Mouse (Mus musculus): ENCODE data around the gene Tmem235. TPM values are rescaled to one million over a fixed set of nuclear protein-coding genes. Genes with fewer than 3 reads are reported as not detected.
A peak's percentile ranks its signal among the peaks of the same experiment; 100 is the strongest.

The Tmem235 gene
- polyA plus RNA-seq, 1 experiment from 2014 or later, result 0.08 TPM

GRCm38 (mm10) chr11:117823411-117823810 lies 37.1 kb upstream of the Tmem235 start:
- H3K9me3 ChIP-seq (ENCODE audit: control insufficient read depth, low read length), result no peaks in the 10 kb centered on the region
- no peak overlapping the region for H3K9ac ChIP-seq (ENCODE audit: low read depth, low read length)
- 91% methylated on average over 6 of the region's 6 CpGs for WGBS
- H3K36me3 ChIP-seq (ENCODE audit: control insufficient read depth, insufficient read depth, low read length), result no peaks in the 10 kb centered on the region
- no peak overlapping the region for H3K27ac ChIP-seq (ENCODE audit: low read depth, low read length)
- peaks cover 33% of the 10 kb centered on the region for H3K4me1 ChIP-seq (ENCODE audit: control insufficient read depth, insufficient read depth, low read depth, low read length)
- no peak overlapping the region for H3K4me3 ChIP-seq (ENCODE audit: low read length)
- no peak for ATAC-seq
- H3K27me3 ChIP-seq (replicated peaks; ENCODE audit: control insufficient read depth, insufficient read depth, low read length), result no peaks in the 10 kb centered on the region
- no peak overlapping the region for H3K4me2 ChIP-seq (ENCODE audit: low read length)

GRCm38 (mm10) chr11:117824060-117824969 lies 36.2 kb upstream of the Tmem235 start:
- Histone ChIP-seq H3K4me1 (ENCODE audit: control insufficient read depth, insufficient read depth, low read depth, low read length) (peaks cover 35% of the 10 kb centered on the region), H3K4me3 (ENCODE audit: low read length) (peak overlapping the region; percentile 53), H3K27me3 (replicated peaks; ENCODE audit: control insufficient read depth, insufficient read depth, low read length) (no peaks in the 10 kb centered on the region), H3K9me3 (ENCODE audit: control insufficient read depth, low read length) (no peaks in the 10 kb centered on the region), H3K36me3 (ENCODE audit: control insufficient read depth, insufficient read depth, low read length) (no peaks in the 10 kb centered on the region), H3K9ac (ENCODE audit: low read depth, low read length) (peak overlapping the region; percentile 35), H3K27ac (ENCODE audit: low read depth, low read length) (peak overlapping the region; percentile 51; the same call in 1 of the 2 replicates), H3K4me2 (ENCODE audit: low read length) (peak overlapping the region; percentile 95)
- WGBS, result 15% methylated on average over 23 of the region's 23 CpGs
- peak; percentile 85 for ATAC-seq

DNA sequence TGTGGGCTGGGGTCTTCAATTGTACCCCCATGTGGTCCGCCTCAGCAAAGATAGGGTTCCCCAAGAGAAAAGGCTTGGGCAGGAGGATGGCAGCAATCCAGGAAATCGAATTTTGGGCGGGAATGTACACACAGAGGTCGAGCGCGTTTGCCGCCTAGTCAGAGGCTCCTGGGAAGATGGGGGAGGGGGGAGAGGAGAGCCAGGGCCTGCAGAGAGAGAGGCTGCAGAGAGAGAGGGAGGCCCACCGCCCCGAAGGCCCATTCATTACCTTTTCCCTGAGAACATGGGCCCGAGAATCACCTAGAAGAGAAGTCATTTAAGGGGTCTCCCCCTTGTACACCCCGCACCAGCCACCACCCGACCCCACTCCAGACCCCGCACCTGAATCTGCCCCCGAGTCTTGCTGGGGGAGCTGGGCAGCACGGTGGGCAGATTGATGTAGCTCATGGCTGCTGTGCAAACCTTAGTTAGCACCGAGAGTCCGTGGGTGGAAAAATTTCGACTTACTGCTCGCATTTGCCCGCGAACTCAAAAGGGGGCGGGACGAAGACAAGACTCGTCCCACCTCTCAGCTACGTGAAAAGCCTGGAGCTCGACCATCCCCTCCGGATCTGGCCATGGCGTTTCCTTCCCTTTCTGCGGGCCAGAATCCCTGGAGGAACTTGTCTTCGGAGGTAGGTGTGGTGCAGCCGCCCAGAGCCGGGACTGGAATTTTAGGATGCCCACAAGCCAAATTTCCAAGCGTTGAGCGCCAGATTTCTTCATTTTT lies 35.0 kb upstream of the Tmem235 start, which contains the start of the genes Afmid and Tk1:
Gene Afmid, plus strand, starts transcription at position 592 of the 769 bp plus-strand sequence.
Gene Tk1, minus strand, starts transcription at position 760 of the 769 bp plus-strand sequence.
- no peaks in the 10 kb centered on the region for H3K36me3 ChIP-seq (ENCODE audit: control insufficient read depth, insufficient read depth, low read length)
- H3K27ac ChIP-seq (ENCODE audit: low read depth, low read length), result peak within 1 kb of the TSS; percentile 59
- no peaks in the 10 kb centered on the region for H3K9me3 ChIP-seq (ENCODE audit: control insufficient read depth, low read length)
- H3K4me3 ChIP-seq (ENCODE audit: low read length), result peak within 1 kb of the TSS; percentile 53
- H3K27me3 ChIP-seq (replicated peaks; ENCODE audit: control insufficient read depth, insufficient read depth, low read length), result no peaks in the 10 kb centered on the region
- under 1% methylated on average over 34 of the region's 34 CpGs for WGBS
- ATAC-seq, result peak; percentile 34; the same call in 1 of the 2 replicates
- peak within 1 kb of the TSS; percentile 66 for H3K9ac ChIP-seq (ENCODE audit: low read depth, low read length)
- peak within 1 kb of the TSS; percentile 95 for H3K4me2 ChIP-seq (ENCODE audit: low read length)
- peaks cover 42% of the 10 kb centered on the region for H3K4me1 ChIP-seq (ENCODE audit: control insufficient read depth, insufficient read depth, low read depth, low read length)

- Histone ChIP-seq H3K27ac (ENCODE audit: low read depth, low read length) (peak overlapping the region; percentile 59), H3K36me3 (ENCODE audit: control insufficient read depth, insufficient read depth, low read length) (no peaks in the 10 kb centered on the region), H3K4me3 (ENCODE audit: low read length) (peak overlapping the region; percentile 53), H3K27me3 (replicated peaks; ENCODE audit: control insufficient read depth, insufficient read depth, low read length) (no peaks in the 10 kb centered on the region), H3K4me1 (ENCODE audit: control insufficient read depth, insufficient read depth, low read depth, low read length) (peaks cover 42% of the 10 kb centered on the region), H3K4me2 (ENCODE audit: low read length) (peak overlapping the region; percentile 95), H3K9ac (ENCODE audit: low read depth, low read length) (peak overlapping the region; percentile 66), H3K9me3 (ENCODE audit: control insufficient read depth, low read length) (no peaks in the 10 kb centered on the region)
- 7% methylated on average over 5 of the region's 5 CpGs for WGBS
- peak; percentile 10; the same call in 1 of the 2 replicates for ATAC-seq
These were observed 34.4 kb upstream of the Tmem235 start for GRCm38 (mm10) chr11:117826164-117826563.

DNA sequence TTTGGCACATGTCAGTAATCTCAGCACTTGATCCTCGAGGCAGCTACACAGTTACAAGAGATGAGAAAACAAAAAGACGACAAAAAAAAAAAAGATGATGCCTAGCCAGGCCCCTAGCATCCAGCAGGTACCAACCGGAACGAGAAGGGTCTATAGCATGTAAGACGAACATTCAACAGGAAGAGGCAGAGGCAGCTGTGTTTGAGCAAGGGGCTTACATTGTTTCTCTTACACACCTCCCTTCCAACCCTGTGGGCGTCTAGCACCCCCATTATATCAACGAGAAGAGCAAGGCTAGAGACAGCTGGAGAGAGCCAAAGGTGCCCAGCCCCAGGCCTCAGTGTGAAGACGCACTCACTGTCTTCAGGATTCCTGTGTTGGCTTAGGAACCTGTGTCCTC lies 33.6 kb upstream of the Tmem235 start:
- H3K27ac ChIP-seq (ENCODE audit: low read depth, low read length), result no peak overlapping the region
- 73% methylated on average over 8 of the region's 8 CpGs for WGBS
- no peak for ATAC-seq
- no peak overlapping the region for H3K4me3 ChIP-seq (ENCODE audit: low read length)
- H3K9ac ChIP-seq (ENCODE audit: low read depth, low read length), result no peak overlapping the region
- no peaks in the 10 kb centered on the region for H3K9me3 ChIP-seq (ENCODE audit: control insufficient read depth, low read length)
- H3K4me1 ChIP-seq (ENCODE audit: control insufficient read depth, insufficient read depth, low read depth, low read length), result peaks cover 42% of the 10 kb centered on the region
- H3K27me3 ChIP-seq (replicated peaks; ENCODE audit: control insufficient read depth, insufficient read depth, low read length), result no peaks in the 10 kb centered on the region
- H3K4me2 ChIP-seq (ENCODE audit: low read length), result no peak overlapping the region
- no peaks in the 10 kb centered on the region for H3K36me3 ChIP-seq (ENCODE audit: control insufficient read depth, insufficient read depth, low read length)

- H3K4me1 ChIP-seq (ENCODE audit: control insufficient read depth, insufficient read depth, low read depth, low read length), result peaks cover 44% of the 10 kb centered on the region
- H3K27ac ChIP-seq (ENCODE audit: low read depth, low read length), result no peak overlapping the region
- no peaks in the 10 kb centered on the region for H3K9me3 ChIP-seq (ENCODE audit: control insufficient read depth, low read length)
- no peak overlapping the region for H3K4me2 ChIP-seq (ENCODE audit: low read length)
- 73% methylated on average over 3 of the region's 3 CpGs for WGBS
- no peaks in the 10 kb centered on the region for H3K36me3 ChIP-seq (ENCODE audit: control insufficient read depth, insufficient read depth, low read length)
- no peak for ATAC-seq
- no peak overlapping the region for H3K4me3 ChIP-seq (ENCODE audit: low read length)
- H3K27me3 ChIP-seq (replicated peaks; ENCODE audit: control insufficient read depth, insufficient read depth, low read length), result no peaks in the 10 kb centered on the region
- H3K9ac ChIP-seq (ENCODE audit: low read depth, low read length), result no peak overlapping the region
These were observed 33.2 kb upstream of the Tmem235 start for GRCm38 (mm10) chr11:117827386-117827785.

DNA sequence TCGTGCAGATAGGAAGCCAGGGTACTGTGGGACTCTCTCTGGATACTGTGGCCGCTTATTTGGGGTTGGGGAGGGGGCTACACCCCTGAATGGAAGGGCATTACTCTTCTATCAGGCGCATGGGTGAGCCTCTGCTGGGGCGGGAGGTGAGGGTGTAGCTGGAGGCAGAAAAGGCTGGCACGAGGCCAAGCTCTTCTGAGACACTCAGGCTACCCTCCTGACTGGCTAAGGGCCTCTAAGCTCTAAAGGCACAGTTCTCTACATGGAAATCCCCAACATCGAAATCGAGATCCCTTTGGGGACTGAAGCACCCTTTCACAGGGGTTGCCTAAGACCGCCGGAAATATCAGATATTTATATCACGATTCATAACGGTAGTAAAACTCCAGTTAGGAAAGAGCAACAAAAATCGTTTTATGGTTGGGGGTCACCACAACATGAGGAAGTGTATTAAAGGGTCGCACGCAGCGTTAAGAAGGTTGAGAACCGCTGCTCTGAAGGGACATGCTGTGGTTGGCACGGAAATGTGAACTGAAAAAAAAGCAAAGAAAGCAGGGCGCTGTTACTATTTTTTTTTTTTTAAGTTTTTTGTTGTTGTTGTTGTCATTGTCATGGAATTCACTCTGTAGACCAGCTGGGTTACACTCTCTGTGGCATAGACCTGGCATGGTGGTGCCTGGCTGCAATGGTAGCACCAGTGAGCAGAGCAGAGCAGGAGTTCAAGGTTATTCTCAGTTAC lies 32.2 kb upstream of the Tmem235 start:
- Histone ChIP-seq H3K27me3 (replicated peaks; ENCODE audit: control insufficient read depth, insufficient read depth, low read length) (no peaks in the 10 kb centered on the region), H3K9ac (ENCODE audit: low read depth, low read length) (no peak overlapping the region), H3K4me3 (ENCODE audit: low read length) (no peak overlapping the region), H3K4me1 (ENCODE audit: control insufficient read depth, insufficient read depth, low read depth, low read length) (peaks cover 46% of the 10 kb centered on the region), H3K4me2 (ENCODE audit: low read length) (no peak overlapping the region), H3K9me3 (ENCODE audit: control insufficient read depth, low read length) (no peaks in the 10 kb centered on the region), H3K36me3 (ENCODE audit: control insufficient read depth, insufficient read depth, low read length) (no peaks in the 10 kb centered on the region), H3K27ac (ENCODE audit: low read depth, low read length) (peak overlapping the region; percentile 46; the same call in 1 of the 2 replicates)
- no peak for ATAC-seq
- 77% methylated on average over 18 of the region's 18 CpGs for WGBS

GRCm38 (mm10) chr11:117828888-117829604 lies 31.5 kb upstream of the Tmem235 start:
- H3K9ac ChIP-seq (ENCODE audit: low read depth, low read length), result no peak overlapping the region
- H3K27me3 ChIP-seq (replicated peaks; ENCODE audit: control insufficient read depth, insufficient read depth, low read length), result no peaks in the 10 kb centered on the region
- H3K9me3 ChIP-seq (ENCODE audit: control insufficient read depth, low read length), result no peaks in the 10 kb centered on the region
- 53% methylated on average over 9 of the region's 9 CpGs for WGBS
- no peak overlapping the region for H3K4me3 ChIP-seq (ENCODE audit: low read length)
- H3K4me2 ChIP-seq (ENCODE audit: low read length), result no peak overlapping the region
- no peaks in the 10 kb centered on the region for H3K36me3 ChIP-seq (ENCODE audit: control insufficient read depth, insufficient read depth, low read length)
- no peak for ATAC-seq
- H3K27ac ChIP-seq (ENCODE audit: low read depth, low read length), result peak overlapping the region; percentile 46
- peaks cover 45% of the 10 kb centered on the region for H3K4me1 ChIP-seq (ENCODE audit: control insufficient read depth, insufficient read depth, low read depth, low read length)
